Mouse (Mus musculus) spleen, adult 2 months (tissue): Measurements from ENCODE around the gene Slc5a6.

ENCODE experiments used
- CTCF ChIP-seq: fragments of 200-500 bp; IDR thresholded peaks from 2 replicates; pipeline ENCODE4 v1.5.1; 2011; ENCODE audit warnings: mild to moderate bottlenecking, inconsistent platforms; ENCODE audit not compliant: insufficient read depth, insufficient read length, insufficient replicate concordance; ENCODE audit errors: extremely low read depth
- POLR2A ChIP-seq: fragments of 200-500 bp; IDR thresholded peaks from 2 replicates; pipeline ENCODE4 v1.6.1; 2011; ENCODE audit warnings: low read depth, low read length, inconsistent platforms

DNA sequence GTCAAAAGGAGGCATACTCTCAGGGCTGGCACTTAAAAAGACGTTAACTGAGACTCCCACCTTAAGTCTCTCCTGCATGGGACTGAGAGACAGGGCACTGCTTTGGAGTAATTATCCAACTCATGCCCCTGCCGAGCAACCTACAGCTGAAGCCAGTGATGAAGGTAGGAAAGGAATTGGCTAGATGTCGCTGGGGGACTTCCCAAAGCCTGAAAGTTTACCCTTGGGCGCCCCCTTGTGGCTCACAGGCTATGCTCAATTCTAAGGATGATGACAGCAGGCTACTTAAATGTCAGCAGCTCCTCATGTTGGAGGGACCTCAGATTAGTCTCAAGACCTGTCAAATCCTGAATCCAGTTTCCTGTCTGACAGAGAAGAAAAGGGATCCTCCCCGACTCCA is 44.5 kb downstream of the Slc5a6 start:
- TF ChIP-seq CTCF, result peak; percentile 69; the same call in 1 of the 2 replicates
- no peak for TF ChIP-seq POLR2A
